Mouse (Mus musculus) olfactory bulb, adult 2 months (tissue): Measurements from ENCODE around the gene Rprd2.

ENCODE experiments used
- CTCF ChIP-seq: fragments of 200-500 bp; IDR thresholded peaks from 2 replicates; pipeline ENCODE4 v1.5.1; 2012; ENCODE audit warnings: low read depth, mild to moderate bottlenecking, low read length, moderate library complexity; ENCODE audit not compliant: insufficient read depth
- POLR2A ChIP-seq: fragments of 200-500 bp; IDR thresholded peaks from 2 replicates; pipeline ENCODE4 v1.6.1; 2012; ENCODE audit warnings: mild to moderate bottlenecking, low read depth, low read length, moderate library complexity; ENCODE audit not compliant: insufficient read depth

GRCm38 (mm10) chr3:95762961-95763360, 55.7 kb downstream of the Rprd2 start:
- no peak for TF ChIP-seq CTCF
- no peak for TF ChIP-seq POLR2A
